Mouse (Mus musculus): Measurements from ENCODE around the gene Jazf1.

DNA sequence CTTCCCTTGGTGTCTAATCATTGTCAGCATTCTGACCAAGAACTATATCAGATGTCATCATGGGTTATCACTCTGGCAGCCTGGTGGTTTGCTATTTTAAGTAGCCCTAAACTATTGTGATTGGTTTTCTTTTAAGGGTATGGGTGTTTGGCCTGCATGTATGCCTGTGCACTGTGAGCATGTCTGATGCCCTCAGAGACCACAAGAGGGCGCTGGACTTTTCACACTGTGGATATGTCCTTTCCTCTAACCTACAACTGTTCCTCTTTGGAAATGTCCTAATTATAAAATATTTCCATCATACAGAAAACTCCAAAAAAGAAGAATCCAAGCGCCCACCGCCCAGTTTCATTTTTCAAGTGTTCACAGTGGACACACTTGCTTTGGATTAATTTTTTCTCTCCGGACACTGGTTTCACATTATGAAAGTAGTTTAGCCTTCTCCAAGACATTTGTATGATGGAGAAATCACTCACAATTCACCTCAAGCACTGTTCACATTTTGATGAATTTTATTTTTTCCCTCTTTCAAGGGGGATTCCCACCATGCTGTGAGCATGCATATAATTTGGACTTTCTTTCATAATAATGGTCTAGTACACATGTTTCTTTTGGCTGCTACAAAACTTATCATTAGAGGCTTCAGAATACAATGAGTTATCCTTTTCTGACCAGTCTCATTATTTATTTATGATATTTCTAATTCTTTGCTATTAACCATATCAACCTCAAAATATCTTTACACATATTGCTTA, 35.5 kb downstream of the Jazf1 start:
- peak; percentile 76 for TF ChIP-seq CTCF (conservative IDR thresholded peaks at IDR 0.05; ENCODE audit: low read length)
- TF ChIP-seq POU5F1 (IDR thresholded peaks at IDR 0.05; ENCODE audit: borderline replicate concordance, low read length) = no peak
